Mouse (Mus musculus) gastrocnemius, adult 8-10 months (tissue): Measurements from ENCODE around the gene Sfmbt1. TPM values are rescaled to one million over a fixed set of nuclear protein-coding genes. Genes with fewer than 3 reads are reported as not detected.
A peak's percentile ranks its signal among the peaks of the same experiment; 100 is the strongest.

ENCODE experiments used
- DNase-seq, 2 experiments: peaks; one replicate each; pipeline ENCODE4 v3.0.0; 2022; ENCODE audit warnings: low spot score in 2 of 2
- total RNA-seq, 4 experiments: library from RNA; stranded (reverse); gene quantifications; 2 replicates each; pipeline ENCODE4 v1.2.4; 2022

Sfmbt1 gene
- total RNA-seq = 10 to 100 TPM; 10.7 to 13.0 (median 12.2) TPM

GRCm38 (mm10) chr14:30714799-30715617 lies at the start of gene Sfmbt1:
Gene Sfmbt1 (plus strand): TSS chr14:30714849.
- DNase-seq = peak in 1 of 2 experiments; percentile 47

- DNase-seq = no peak
Observed at GRCm38 (mm10) chr14:30666061-30666460, 48.6 kb upstream of the Sfmbt1 start.

- DNase-seq = no peak
Observed at GRCm38 (mm10) chr14:30666604-30667003, 48.0 kb upstream of the Sfmbt1 start.

GRCm38 (mm10) chr14:30670161-30670560 lies 44.5 kb upstream of the Sfmbt1 start:
- no peak for DNase-seq

GRCm38 (mm10) chr14:30671095-30671985 lies 43.3 kb upstream of the Sfmbt1 start:
- no peak for DNase-seq

- DNase-seq = peak; percentile 74 to 79
Observed at GRCm38 (mm10) chr14:30671986-30672312, 42.7 kb upstream of the Sfmbt1 start.

- no peak for DNase-seq
Observed at GRCm38 (mm10) chr14:30674947-30675346, 39.7 kb upstream of the Sfmbt1 start.

- DNase-seq = no peak
Observed at GRCm38 (mm10) chr14:30682131-30682530, 32.5 kb upstream of the Sfmbt1 start.

- no peak for DNase-seq
Observed at GRCm38 (mm10) chr14:30690685-30691084, 24.0 kb upstream of the Sfmbt1 start.

GRCm38 (mm10) chr14:30692439-30692838 lies 22.2 kb upstream of the Sfmbt1 start:
- no peak for DNase-seq

- no peak for DNase-seq
Observed at GRCm38 (mm10) chr14:30694786-30695185, 19.9 kb upstream of the Sfmbt1 start.

GRCm38 (mm10) chr14:30695609-30696008 lies 19.0 kb upstream of the Sfmbt1 start:
- DNase-seq = peak; percentile 57 to 64

- no peak for DNase-seq
Observed at GRCm38 (mm10) chr14:30697407-30698052, 17.1 kb upstream of the Sfmbt1 start.

GRCm38 (mm10) chr14:30699656-30700055 lies 15.0 kb upstream of the Sfmbt1 start:
- peak; percentile 14 to 17 for DNase-seq

- no peak for DNase-seq
Observed at GRCm38 (mm10) chr14:30702512-30702911, 12.1 kb upstream of the Sfmbt1 start.

GRCm38 (mm10) chr14:30703079-30703478 lies 11.6 kb upstream of the Sfmbt1 start:
- DNase-seq = no peak

- no peak for DNase-seq
Observed at GRCm38 (mm10) chr14:30704098-30704855, 10.4 kb upstream of the Sfmbt1 start.

GRCm38 (mm10) chr14:30711892-30712291 lies 2.8 kb upstream of the Sfmbt1 start:
- DNase-seq = no peak

- no peak for DNase-seq
Observed at GRCm38 (mm10) chr14:30713769-30714168, 880 bp upstream of the Sfmbt1 start.

- peak in 1 of 2 experiments; percentile 72 for DNase-seq
Observed at GRCm38 (mm10) chr14:30715618-30716050, 985 bp downstream of the Sfmbt1 start.
